Mouse (Mus musculus) lung, embryonic 15.5 days (tissue): ENCODE measurements around the gene Uggt1. TPM values are rescaled to one million over a fixed set of nuclear protein-coding genes. Genes with fewer than 3 reads are reported as not detected.

ENCODE experiments used
- ATAC-seq: fragments of 200-750 bp; cut with Nextera tagmentation; 2 replicates; pipeline ENCODE4 v1.8.0; 2017; ENCODE audit warnings: moderate number of reproducible peaks, borderline replicate concordance; ENCODE audit not compliant: low FRiP score, low TSS enrichment; ENCODE audit errors: extremely low read depth
- H3K27ac ChIP-seq: fragments of 300-500 bp; sonication (generic); 2 replicates; pipeline ENCODE4 v1.5.1; 2015; ENCODE audit warnings: moderate library complexity, mild to moderate bottlenecking, inconsistent platforms
- H3K27me3 ChIP-seq: fragments of 300-500 bp; sonication (generic); 2 replicates; pipeline ENCODE4 v1.6.1; 2015; ENCODE audit warnings: inconsistent platforms
- H3K36me3 ChIP-seq: fragments of 300-500 bp; sonication (generic); 2 replicates; pipeline ENCODE4 v1.6.1; 2015; ENCODE audit warnings: inconsistent platforms
- H3K4me1 ChIP-seq: fragments of 300-500 bp; sonication (generic); 2 replicates; pipeline ENCODE4 v1.6.1; 2015; ENCODE audit warnings: inconsistent platforms
- H3K4me2 ChIP-seq: fragments of 300-500 bp; sonication (generic); 2 replicates; pipeline ENCODE4 v1.6.1; 2015; ENCODE audit warnings: inconsistent platforms, mild to moderate bottlenecking, moderate library complexity
- H3K4me3 ChIP-seq: fragments of 300-500 bp; sonication (generic); 2 replicates; pipeline ENCODE4 v1.5.1; 2015; ENCODE audit warnings: mild to moderate bottlenecking, inconsistent platforms
- H3K9ac ChIP-seq: fragments of 300-500 bp; sonication (generic); 2 replicates; pipeline ENCODE4 v1.6.1; 2015; ENCODE audit warnings: inconsistent platforms
- H3K9me3 ChIP-seq: fragments of 300-500 bp; sonication (generic); 2 replicates; pipeline ENCODE4 v1.6.1; 2016; ENCODE audit warnings: inconsistent platforms
- WGBS: fragments of 180-500 bp; shearing (Covaris S2); methylation state at CpG from one replicate; pipeline ENCODE4 v1.1.7; 2015; 5-methylcytosine and 5-hydroxymethylcytosine counted together
- polyA plus RNA-seq: library from polyadenylated mRNA; unstranded; fragments of >200 nt; fragmentation: Nextera tagmentation; extraction: Ambion mirVana; gene quantifications from 2 replicates; pipeline ENCODE4 v1.2.1, GENCODE M21; 2015

Gene Uggt1
- polyA plus RNA-seq, 1 experiment from 2014 or later = 57.2 TPM

DNA sequence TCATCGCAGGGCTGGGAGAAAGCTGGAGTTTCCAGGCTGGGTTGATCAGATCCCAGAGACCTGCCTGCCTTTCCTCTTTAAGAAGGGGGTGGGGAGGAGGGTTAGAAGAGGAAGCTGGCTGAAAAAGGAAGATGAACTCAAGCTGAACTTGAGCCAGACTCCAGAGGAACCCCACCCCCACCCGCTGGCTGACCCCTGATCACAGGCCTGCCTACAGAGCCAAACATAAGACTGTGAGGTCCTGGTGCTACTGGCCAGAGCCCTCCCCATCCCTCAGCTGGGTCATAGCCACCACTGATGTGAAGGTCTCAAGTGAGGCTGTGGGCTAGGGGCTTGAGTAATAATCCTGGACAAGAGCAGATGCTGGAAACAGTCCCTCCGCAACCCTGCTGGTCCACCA, 26.1 kb upstream of the Uggt1 start:
- peak; percentile 65; the same call in 1 of the 2 replicates for ATAC-seq
- H3K9ac ChIP-seq = no peak overlapping the region
- peaks cover 6% of the 10 kb centered on the region; the same call in 1 of the 2 replicates for H3K27me3 ChIP-seq
- no peaks in the 10 kb centered on the region for H3K36me3 ChIP-seq
- 46% methylated on average over 3 of the region's 3 CpGs for WGBS
- H3K4me3 ChIP-seq = no peak overlapping the region
- 0 out of 2 replicates have a peak overlapping the region, but pooled peaks have one; percentile 16 for H3K4me2 ChIP-seq
- no peaks in the 10 kb centered on the region for H3K9me3 ChIP-seq
- H3K4me1 ChIP-seq = peaks cover 45% of the 10 kb centered on the region
- H3K27ac ChIP-seq = 0 out of 2 replicates have a peak overlapping the region, but pooled peaks have one; percentile 33

DNA sequence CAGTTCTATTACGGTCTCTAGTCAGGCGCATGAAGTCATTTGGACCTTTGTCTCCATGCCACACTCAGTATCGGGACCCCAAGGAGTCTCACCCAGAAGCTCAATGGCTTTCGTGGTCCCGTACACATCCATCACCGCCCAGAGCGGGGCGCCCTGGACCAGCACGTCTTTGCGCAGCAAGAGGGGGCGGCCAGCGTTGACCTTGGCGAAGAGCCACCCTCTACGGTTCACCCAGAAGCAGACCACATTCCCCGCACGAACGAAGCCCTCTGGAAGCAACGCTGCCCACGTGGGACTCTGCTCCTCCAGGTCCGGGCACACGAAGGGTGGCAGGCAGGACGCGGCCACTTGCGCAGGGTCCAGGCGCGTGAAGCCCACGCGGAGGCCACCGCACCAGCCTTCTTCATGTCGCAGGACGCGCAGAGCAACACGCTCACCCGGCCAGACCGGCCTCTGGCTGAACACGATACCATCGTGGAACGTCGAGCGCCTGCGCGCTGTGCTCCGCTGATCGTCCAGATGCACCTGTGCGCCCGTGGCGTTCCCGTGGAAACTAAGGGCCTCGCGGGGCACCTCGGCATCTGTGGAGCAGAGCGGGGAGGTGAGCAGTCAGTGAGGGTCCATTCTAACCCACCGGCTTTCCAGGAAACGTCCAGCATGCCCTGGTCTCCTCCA, 24.7 kb upstream of the Uggt1 start:
- peaks cover 6% of the 10 kb centered on the region; the same call in 1 of the 2 replicates for H3K27me3 ChIP-seq
- no peak overlapping the region for H3K27ac ChIP-seq
- H3K4me2 ChIP-seq = peak overlapping the region; percentile 49
- WGBS = 37% methylated on average over 54 of the region's 54 CpGs
- ATAC-seq = no peak
- H3K4me3 ChIP-seq = 0 out of 2 replicates have a peak overlapping the region, but pooled peaks have one; percentile 9
- H3K4me1 ChIP-seq = peaks cover 48% of the 10 kb centered on the region
- no peaks in the 10 kb centered on the region for H3K36me3 ChIP-seq
- H3K9me3 ChIP-seq = no peaks in the 10 kb centered on the region
- H3K9ac ChIP-seq = no peak overlapping the region

GRCm38 (mm10) chr1:36267595-36267994, 23.1 kb upstream of the Uggt1 start:
- Histone ChIP-seq H3K4me1 (peaks cover 37% of the 10 kb centered on the region), H3K9ac (no peak overlapping the region), H3K4me3 (no peak overlapping the region), H3K36me3 (no peaks in the 10 kb centered on the region), H3K9me3 (no peaks in the 10 kb centered on the region), H3K27ac (no peak overlapping the region), H3K4me2 (no peak overlapping the region), H3K27me3 (peaks cover 6% of the 10 kb centered on the region; the same call in 1 of the 2 replicates)
- WGBS = 95% methylated on average over 3 of the region's 3 CpGs
- no peak for ATAC-seq

DNA sequence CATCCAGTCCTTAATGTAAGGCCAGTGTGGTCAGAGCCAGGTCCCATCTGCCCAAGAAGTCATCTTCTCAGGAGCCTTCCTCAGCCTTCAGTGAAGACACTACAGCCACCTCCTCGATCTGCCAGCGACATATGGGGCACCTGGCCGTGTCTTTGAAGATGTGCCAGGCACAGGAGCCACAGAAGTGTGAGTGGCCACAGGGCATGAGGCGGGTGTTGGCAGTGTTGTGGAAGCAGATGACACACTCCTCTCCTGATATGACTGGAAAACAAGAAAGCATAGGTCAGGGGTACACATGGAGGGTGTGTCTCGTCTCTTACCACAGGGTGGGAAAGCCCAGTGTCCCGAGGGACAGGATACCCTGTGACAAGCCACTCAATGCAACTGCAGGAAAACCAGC, 21.8 kb upstream of the Uggt1 start:
- Histone ChIP-seq H3K4me1 (peaks cover 24% of the 10 kb centered on the region), H3K36me3 (no peaks in the 10 kb centered on the region), H3K27ac (no peak overlapping the region), H3K4me3 (no peak overlapping the region), H3K4me2 (no peak overlapping the region), H3K9me3 (no peaks in the 10 kb centered on the region), H3K27me3 (peaks cover 6% of the 10 kb centered on the region; the same call in 1 of the 2 replicates), H3K9ac (no peak overlapping the region)
- no peak for ATAC-seq
- WGBS = 74% methylated on average over 6 of the region's 6 CpGs

DNA sequence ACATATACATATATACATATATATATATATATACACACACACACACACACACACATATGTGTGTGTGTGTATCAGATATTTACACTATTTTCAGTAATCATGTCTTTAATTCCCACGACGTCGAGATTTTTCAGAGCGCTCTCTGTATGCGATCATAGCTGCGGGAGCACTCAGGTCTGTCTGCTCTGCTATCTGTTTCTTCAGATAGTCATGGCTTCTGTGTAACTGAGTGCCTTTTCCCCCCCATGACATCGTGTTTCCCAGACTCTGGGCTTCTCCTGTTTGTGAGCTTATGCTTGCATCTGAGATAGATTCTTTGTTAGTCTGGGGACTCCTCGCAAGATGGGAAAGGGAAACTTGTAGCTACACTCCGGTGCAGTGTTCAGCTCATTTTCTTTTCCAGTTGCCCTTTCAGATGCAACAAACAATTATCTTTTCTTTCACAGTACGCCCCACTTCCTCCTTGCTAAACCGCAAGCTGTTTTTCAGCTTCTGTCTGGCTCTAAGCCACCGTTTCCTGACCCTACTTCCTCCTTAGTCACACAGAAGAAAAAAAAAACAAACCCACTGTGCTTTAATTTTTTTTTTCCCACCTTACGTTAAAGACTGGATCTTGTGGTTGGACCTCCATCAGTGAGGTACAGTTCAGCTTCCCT, 19.4 kb upstream of the Uggt1 start:
- no peak for ATAC-seq
- Histone ChIP-seq H3K27ac (peak overlapping the region; percentile 81), H3K4me1 (peaks cover 4% of the 10 kb centered on the region; the same call in 1 of the 2 replicates), H3K9me3 (no peaks in the 10 kb centered on the region), H3K9ac (no peak overlapping the region), H3K4me2 (peak overlapping the region; percentile 15; the same call in 1 of the 2 replicates), H3K27me3 (no peaks in the 10 kb centered on the region), H3K36me3 (no peaks in the 10 kb centered on the region), H3K4me3 (no peak overlapping the region)
- WGBS = 39% methylated on average over 13 of the region's 13 CpGs

DNA sequence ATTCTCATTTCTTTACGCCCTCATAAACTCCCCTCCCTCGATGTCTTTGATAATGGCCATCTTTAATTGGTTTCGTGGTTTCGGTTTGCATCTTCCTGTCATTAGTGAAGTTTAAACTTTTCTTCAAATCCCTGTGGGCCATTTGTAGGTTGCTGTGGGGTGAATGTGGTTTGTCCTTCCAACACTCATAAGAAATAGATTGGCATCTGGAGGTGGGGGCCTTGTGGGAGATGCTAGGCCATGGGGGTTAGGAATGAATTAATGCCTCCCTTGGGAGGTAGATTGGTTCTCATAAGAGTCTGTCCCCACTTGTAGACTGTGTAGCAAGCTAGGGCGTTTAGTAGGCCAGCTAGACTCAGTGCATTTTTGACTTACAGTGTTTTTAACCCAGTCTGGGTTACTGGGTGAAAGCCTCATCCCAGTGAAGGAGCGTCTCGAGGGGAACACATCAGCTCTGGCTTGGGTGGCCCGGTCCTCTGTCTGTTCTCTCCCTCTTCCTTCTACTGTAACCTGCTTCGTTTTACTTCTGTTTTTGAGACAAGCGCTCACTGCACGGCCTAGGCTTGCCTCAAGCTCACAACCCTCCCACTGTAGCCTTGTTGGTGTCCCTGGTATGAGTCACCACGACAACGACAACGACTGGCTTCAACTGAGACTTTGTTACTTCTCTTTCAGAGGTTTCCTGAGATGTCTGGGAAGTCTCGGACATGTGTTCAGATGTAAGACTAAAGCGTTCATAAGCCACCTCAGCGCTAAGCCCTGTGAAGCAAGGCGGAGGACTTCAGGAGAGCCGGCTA, 17.4 kb upstream of the Uggt1 start:
- H3K4me3 ChIP-seq = no peak overlapping the region
- ATAC-seq = no peak
- H3K27me3 ChIP-seq = no peaks in the 10 kb centered on the region
- H3K9ac ChIP-seq = no peak overlapping the region
- no peak overlapping the region for H3K27ac ChIP-seq
- no peaks in the 10 kb centered on the region for H3K9me3 ChIP-seq
- 0 out of 2 replicates have a peak, but pooled peaks cover 3% of the 10 kb centered on the region for H3K4me1 ChIP-seq
- no peak overlapping the region for H3K4me2 ChIP-seq
- WGBS = 78% methylated on average over 19 of the region's 19 CpGs
- no peaks in the 10 kb centered on the region for H3K36me3 ChIP-seq

DNA sequence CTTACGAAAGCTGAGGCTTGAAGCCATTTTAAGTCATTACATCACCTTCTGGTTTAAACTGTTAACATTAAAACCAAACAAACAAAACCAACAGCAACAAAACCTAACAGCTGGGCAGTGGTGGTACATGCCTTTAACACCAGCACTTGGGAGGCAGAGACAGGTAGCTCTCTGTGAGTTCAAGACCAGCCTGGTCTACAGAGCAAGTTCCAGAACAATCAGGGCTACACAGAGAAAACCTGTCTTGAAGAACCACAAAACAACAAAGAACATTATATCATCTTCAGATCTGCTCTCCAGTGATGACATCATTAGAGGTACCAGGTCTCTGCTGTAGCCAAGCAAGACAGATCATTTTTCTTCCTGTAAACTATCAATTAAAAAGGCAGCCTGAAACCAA, 15.9 kb upstream of the Uggt1 start:
- 90% methylated on average over 1 of the region's 1 CpGs for WGBS
- Histone ChIP-seq H3K9ac (no peak overlapping the region), H3K4me3 (no peak overlapping the region), H3K9me3 (no peaks in the 10 kb centered on the region), H3K27me3 (peaks cover 6% of the 10 kb centered on the region; the same call in 1 of the 2 replicates), H3K36me3 (no peaks in the 10 kb centered on the region), H3K4me1 (0 out of 2 replicates have a peak, but pooled peaks cover 2% of the 10 kb centered on the region), H3K4me2 (no peak overlapping the region), H3K27ac (no peak overlapping the region)
- ATAC-seq = no peak

DNA sequence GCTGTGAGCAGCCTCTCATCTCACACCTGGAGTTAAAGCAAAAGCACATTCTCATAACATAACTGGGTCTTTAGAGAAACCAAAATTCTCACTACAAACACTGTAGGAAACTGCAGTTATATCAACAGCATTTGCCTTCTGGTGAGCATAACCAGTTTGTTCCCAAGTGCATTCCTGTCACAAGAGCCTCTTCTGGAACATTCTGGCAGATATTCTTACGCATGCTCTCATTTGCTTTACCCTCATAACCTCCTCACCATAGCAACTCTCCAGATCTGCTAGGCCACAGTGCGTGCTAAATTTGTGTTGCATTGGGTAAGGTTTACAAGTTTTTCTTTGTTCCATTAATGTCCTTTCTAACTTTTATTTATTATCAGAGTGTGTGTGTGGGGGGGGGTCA, 14.8 kb upstream of the Uggt1 start:
- Histone ChIP-seq H3K4me1 (peaks cover 11% of the 10 kb centered on the region), H3K27ac (no peak overlapping the region), H3K9ac (no peak overlapping the region), H3K4me2 (no peak overlapping the region), H3K36me3 (no peaks in the 10 kb centered on the region), H3K27me3 (peaks cover 12% of the 10 kb centered on the region; the same call in 1 of the 2 replicates), H3K9me3 (no peaks in the 10 kb centered on the region), H3K4me3 (no peak overlapping the region)
- 74% methylated on average over 2 of the region's 2 CpGs for WGBS
- no peak for ATAC-seq

DNA sequence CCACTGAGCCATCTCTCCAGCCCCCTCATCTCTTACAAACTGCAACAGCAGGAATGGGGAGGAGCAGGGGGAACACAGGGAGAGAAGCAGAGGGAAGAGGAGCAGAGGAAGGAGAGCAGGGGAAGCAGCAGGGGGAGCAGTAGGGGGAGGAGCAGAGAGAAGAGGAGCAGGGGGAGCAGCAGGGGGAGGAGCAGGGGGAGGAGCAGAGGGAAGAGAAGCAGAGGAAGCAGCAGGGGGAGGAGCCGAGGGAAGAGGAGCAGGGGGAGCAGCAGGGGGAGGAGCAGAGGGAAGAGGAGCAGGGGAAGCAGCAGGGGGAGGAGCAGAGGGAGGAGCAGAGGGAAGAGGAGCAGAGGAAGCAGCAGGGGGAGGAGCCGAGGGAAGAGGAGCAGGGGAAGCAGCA, 14.1 kb upstream of the Uggt1 start:
- Histone ChIP-seq H3K27ac (no peak overlapping the region), H3K9me3 (no peaks in the 10 kb centered on the region), H3K4me1 (peaks cover 11% of the 10 kb centered on the region), H3K4me3 (no peak overlapping the region), H3K36me3 (no peaks in the 10 kb centered on the region), H3K27me3 (peaks cover 12% of the 10 kb centered on the region; the same call in 1 of the 2 replicates), H3K9ac (no peak overlapping the region), H3K4me2 (no peak overlapping the region)
- WGBS = 44% methylated on average over 2 of the region's 2 CpGs
- no peak for ATAC-seq

DNA sequence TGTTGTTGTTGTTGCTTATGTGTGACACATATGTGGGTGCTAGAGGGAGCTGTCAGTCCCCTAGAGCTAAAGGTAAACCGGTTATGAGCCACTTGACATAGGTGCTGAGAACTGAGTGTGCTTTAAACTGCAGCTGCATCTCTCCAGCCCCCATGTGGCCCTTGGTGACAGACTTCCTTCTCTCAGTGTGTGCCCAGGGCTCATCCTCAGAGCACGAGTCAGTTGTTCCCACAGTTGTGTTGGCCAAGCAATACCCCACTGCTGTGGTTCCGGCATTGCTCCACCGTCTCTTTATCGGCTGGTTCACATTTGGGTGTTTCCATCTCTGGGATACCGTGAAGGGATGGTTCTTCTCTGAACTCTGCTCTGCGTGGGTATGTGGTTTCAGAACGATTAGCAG, 12.8 kb upstream of the Uggt1 start:
- H3K4me1 ChIP-seq = peaks cover 14% of the 10 kb centered on the region
- ATAC-seq = no peak
- no peak overlapping the region for H3K27ac ChIP-seq
- no peaks in the 10 kb centered on the region for H3K36me3 ChIP-seq
- no peak overlapping the region for H3K4me2 ChIP-seq
- no peak overlapping the region for H3K9ac ChIP-seq
- H3K9me3 ChIP-seq = no peaks in the 10 kb centered on the region
- 88% methylated on average over 8 of the region's 8 CpGs for WGBS
- H3K4me3 ChIP-seq = no peak overlapping the region
- H3K27me3 ChIP-seq = peaks cover 12% of the 10 kb centered on the region; the same call in 1 of the 2 replicates

- H3K36me3 ChIP-seq = no peaks in the 10 kb centered on the region
- no peak overlapping the region for H3K27ac ChIP-seq
- H3K9ac ChIP-seq = no peak overlapping the region
- H3K4me1 ChIP-seq = peaks cover 14% of the 10 kb centered on the region
- WGBS = 25% methylated on average over 20 of the region's 20 CpGs
- no peak overlapping the region for H3K4me3 ChIP-seq
- H3K27me3 ChIP-seq = peaks cover 12% of the 10 kb centered on the region; the same call in 1 of the 2 replicates
- ATAC-seq = no peak
- H3K4me2 ChIP-seq = peak overlapping the region; percentile 31
- no peaks in the 10 kb centered on the region for H3K9me3 ChIP-seq
Observed at GRCm38 (mm10) chr1:36255871-36256640, 11.5 kb upstream of the Uggt1 start.
